Mouse (Mus musculus) layer of hippocampus, adult 9-10 months (tissue): ENCODE results near the gene Rftn1.

Experiments
- DNase-seq: peaks from one replicate; pipeline ENCODE4 v3.0.0; 2022; ENCODE audit warnings: low spot score

The Rftn1 gene

DNA sequence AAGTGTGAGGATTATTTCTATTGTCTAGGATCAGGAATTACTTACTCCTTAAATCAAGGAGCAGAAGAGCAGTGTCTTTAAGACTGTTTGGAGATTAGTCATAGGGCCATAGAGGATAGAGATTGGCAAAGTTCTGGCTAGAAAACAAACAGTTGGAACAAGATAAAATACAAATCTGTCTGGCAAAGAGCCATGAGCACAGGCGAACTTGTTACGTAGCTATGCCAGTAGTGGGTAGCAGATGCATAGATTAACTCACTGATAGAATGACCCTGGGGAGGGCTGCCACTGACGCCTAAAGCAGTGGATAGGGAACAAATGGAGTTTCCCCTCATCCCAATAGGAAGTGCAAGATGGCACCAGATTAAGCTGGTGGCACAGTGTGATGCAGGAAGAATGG, 97.1 kb downstream of the Rftn1 start:
- DNase-seq = no peak

DNA sequence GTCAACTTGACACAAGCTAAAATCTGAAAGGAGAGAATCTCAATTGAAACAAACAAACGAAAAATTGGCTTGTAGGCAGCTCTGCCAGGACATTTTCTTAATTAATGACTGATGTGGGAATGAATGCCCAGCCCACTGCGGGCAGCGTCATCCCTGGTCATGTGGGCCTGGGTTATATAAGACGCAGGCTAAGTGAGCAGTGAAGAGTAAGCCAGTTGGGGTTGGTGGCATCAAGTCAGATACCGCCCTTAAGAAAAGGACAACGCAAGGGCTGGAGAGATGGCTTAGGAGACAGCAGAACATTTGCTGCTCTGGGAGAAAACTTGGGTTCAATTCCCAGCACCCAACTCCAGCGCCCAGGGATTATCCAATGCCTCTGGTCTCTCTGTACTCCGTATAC, 97.6 kb downstream of the Rftn1 start:
- no peak for DNase-seq

DNA sequence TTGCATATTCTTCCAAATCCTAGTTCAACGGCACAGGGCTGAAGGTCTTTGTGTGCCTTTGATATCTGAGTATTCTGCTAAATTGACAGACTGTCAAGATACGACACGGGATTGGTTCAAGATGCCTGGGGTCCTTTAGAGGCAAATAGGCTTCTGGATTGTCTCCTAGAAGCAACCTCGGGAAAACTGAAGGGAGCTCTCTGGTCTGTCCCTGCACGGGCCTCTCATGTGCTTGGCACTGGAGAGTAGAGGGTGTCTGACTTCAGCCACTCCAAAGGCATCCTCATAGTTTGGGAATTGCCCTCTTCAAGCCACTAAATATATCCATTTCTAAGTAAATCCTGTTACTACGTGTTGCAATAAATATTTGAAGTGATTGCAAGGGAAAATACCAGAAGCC, 98.6 kb downstream of the Rftn1 start:
- DNase-seq = no peak

DNA sequence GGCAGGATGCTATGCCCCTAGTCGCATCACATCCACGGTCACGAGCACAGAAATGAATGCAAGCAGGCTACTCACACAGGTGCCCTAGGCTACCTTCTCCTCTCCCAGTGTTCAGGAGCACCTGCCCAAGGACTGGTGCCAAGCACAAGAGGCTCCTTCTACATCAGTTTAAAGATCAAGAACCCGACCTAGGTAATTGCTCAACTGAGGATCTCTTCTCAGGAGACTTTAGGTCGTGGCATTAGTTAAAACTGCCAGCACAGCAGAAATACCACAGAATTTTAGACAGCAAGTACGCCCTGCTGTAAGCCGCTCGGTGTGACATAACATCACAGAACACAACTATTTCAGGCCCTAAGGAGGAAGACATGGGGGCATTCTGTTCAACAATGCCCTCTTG, 100.7 kb downstream of the Rftn1 start:
- no peak for DNase-seq

DNA sequence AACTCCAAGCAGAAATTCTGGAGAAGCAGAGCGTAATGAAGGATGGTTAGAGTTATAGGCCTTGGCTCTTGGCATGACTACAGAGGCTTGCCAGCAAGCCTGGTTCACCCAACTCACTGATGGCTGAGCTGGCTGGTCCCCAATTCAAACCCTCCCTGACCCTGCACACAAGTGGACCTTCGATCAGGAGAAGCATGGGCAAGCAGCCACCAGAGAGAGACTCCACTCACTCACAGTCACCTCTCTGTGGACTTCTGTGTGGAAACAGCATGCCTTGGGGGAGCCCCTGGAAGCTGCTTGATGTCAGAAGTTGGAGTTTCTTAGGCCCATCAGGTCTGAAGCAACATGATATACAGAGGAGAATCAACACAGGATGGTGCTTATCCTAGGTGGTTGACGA, 102.4 kb downstream of the Rftn1 start:
- no peak for DNase-seq

DNA sequence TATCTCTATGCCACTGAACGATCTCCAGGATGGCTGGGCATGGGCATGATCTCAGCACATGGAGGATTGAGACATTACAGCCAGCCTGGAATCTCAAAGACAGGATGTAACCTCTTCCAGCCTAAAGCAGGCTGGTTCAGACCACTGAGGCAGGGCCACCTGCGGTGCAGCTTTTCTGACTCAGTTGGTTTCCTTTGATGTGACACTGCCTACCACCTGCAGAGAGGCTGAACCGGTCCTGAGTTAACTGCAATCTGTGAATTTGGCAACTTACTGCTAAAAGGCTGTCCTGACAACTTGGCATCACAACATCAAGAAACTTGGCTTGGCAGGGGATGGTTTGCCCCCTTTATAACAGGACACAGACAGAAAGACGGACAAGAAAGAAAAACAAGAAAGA, 103.6 kb downstream of the Rftn1 start:
- no peak for DNase-seq

DNA sequence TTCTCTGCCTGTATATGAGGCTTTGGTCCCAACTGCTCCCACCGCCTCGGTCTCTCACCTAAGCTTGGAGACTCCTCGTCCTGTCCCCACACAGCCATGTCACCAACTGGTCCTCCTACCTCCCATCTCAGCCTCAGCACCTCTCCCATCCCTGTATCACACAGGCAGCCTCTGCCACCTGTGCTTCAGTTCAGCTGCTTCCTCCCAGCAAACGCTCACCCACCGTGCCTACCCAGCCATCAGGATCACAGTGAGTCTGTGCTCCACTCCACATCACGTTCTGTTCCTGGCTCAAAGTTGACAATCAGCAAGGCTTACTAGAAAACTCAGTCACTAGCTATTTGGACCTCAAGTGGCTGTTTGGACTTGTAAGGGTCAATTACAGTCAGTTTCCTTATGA, 105.8 kb downstream of the Rftn1 start:
- DNase-seq = no peak

DNA sequence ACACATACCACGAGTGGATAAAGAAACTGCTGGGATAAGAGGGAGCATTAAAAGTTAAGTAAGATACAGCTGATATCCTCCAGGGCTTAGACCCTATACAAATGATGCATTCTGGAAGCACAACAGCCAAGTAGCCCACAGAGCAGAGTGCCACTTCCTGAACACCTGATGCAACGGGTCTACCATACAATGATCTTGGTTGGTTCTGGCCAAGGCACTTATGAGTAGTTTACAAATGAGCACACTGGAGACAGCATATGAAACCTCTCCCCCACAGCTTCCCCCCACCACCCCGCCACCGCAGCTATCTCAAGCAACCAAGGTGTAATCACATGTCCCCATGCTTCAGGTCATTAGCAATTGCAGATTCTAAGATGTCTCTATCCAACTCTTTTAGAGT, 106.5 kb downstream of the Rftn1 start:
- no peak for DNase-seq

DNA sequence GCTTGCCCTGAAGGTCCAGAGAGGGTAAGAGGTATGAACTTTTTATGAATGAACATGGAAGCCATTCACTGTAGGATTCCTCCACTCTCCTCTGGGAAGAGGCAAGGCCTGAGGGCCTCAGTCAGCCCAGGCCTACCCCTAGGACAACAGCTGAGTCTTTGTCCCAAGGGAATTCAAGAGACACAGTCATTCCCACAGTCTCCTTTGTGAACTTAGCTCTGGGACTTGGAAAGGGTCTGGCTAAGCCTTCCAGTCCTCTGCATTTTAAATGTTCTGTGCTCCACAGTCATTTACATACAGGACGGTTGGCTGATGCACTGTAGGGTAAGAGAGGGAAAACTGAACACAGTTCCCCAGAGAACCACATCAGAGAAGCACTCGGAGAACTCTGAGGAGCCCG, 107.5 kb downstream of the Rftn1 start:
- DNase-seq = no peak

DNA sequence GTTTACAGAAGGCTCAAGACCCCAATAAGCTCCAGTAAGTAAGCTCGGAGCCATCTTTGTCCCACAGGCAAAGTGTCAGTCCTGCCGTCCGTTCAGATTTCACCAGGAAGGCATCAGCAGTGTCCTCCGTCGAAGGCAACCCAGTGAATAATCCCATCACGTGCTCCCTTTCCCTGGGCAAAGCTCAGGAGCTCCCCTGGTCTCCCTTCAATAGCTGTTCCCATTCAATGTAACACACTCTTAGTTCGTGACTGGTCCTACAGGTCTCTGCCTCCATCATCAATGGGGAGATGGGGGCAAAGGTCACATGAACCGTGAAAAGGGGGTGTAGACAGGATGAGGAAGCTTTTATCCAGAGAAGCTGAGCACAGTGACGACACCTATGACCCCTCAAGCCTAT, 108.8 kb downstream of the Rftn1 start:
- no peak for DNase-seq

DNA sequence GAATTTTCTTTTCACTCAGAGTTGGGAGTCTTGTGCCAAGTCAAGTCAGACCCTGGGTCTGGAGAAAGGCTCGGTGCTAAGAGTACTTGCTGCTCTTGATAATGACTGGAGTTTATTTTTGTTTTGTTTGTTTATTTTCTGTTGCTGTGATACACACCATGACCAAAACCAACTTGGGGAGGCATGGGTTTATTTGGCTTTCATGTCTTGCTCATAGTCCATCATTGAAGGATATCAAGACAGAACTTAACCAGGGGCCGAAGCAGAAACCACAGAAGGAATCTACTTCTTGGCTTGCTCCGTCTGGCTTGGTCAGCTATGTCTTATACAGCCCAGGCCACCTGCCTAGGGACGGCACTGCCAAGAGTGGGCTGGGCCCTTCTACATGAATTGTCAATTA, 109.5 kb downstream of the Rftn1 start:
- DNase-seq = no peak

DNA sequence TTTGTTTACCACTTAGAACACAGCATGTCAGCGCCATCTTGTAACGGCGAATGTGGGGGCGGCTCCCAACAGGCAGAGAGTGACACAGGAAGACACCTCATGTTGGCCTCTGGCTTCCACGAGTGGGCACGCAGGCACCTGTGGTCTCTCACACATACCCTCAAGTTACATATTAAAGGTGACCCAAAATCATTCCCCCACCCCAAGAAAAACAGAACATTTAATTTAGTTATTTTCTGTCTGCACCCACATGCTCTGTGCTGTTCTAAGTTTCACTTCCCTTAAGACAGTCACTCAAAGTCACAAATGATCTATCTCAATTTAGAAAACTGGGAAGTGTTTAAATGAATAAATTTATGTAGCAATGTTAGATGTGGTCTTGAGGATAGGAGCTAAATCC, 111.7 kb downstream of the Rftn1 start:
- DNase-seq = no peak

DNA sequence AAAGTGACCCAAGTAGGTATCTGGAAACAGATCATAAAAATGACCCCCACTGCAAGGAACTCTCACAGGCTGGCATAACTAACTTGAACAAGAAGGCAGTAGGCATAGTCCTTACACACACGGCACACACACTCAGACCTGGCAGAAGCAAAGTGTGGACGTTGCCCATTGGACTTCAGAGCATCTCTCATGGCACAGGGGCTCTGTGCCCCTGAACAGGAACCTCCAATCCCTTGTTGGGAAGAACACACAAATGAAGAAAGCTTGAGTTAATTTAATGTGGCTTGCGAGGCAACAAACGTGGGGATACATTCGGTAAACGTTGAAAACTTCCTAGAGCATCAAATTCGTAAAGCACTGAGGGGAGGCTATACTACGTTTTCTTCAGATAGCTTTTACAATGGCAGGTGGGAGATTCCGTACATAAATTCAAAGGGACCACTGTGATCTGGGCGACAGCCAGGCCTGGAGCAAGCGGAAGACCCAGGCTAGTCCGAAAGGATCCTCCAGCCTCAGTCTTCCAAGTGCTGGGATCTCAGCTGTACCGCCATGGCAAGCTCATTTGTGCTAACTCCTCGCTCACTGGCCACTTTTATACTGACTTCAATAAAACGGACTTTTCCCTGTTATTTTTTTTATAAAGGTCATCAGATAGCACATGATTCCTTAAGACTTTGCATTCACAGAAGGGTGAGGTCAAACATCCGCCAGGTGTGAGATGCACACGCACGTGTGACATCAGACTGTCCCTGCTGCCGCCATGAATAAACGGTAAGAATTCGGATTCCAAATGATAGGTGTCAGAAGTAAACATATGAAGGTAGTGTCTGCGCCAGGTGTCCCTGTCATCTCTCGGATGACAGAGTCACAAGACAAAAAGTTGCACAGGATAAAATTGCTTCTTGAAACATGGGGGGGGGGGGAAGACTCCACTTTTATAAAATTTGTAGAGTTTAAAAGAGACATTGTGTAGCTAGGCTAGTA, 117.2 kb downstream of the Rftn1 start:
- DNase-seq = no peak

DNA sequence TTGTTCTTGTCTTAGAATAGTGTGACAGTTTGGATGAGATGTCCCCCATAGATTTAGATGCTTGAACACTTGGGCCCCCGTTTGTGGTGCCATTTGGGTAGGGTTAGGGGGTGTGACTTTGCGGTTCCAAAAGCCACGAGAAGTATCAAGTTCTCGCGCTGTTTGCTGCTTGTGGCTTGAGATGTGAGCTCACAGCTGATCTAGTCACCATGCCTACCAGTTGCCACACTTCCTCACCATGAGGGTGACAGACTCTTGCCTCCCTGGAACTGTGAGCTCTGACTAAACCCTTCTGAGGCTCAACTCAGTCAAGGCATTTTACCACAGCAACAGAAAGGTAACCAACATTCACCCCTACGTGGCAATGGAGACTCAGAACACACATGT, 118.9 kb downstream of the Rftn1 start:
- no peak for DNase-seq

DNA sequence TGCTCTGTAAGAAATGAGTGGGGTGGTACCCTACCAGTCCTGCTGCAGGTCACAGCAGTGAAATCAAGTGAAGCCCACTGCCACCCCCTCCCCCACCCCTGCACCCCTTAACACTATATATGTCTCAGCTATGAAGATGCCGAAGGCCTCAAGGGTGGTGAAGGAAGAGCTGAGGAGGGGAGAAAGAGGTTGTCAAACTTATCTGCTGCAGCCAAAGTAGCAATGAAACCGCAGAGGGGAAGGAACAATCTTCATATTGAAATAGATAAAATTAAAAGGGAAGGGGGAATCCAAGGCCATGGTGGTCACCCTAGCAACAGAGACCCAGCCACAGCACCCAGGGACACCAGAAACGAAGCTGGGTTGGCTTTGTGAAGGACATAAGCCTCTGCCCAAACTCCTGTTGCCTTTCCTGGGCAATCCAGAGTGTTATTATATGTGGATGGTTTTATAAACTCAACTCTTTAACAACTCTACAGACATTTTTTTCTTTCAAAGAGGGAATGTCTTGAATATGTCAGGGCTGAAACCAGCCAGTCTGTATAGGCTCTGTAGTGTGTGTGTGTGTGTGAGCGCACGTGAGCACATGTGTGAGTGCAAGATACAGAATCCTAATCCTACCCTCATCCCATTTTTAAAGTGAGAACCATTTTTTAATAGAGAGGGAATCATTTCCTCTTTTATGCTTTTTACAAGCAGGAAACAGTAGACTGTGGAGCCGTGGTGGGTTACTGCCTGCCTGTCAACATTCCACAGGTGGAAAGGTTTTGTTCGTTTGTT, 119.5 kb downstream of the Rftn1 start:
- DNase-seq = no peak

DNA sequence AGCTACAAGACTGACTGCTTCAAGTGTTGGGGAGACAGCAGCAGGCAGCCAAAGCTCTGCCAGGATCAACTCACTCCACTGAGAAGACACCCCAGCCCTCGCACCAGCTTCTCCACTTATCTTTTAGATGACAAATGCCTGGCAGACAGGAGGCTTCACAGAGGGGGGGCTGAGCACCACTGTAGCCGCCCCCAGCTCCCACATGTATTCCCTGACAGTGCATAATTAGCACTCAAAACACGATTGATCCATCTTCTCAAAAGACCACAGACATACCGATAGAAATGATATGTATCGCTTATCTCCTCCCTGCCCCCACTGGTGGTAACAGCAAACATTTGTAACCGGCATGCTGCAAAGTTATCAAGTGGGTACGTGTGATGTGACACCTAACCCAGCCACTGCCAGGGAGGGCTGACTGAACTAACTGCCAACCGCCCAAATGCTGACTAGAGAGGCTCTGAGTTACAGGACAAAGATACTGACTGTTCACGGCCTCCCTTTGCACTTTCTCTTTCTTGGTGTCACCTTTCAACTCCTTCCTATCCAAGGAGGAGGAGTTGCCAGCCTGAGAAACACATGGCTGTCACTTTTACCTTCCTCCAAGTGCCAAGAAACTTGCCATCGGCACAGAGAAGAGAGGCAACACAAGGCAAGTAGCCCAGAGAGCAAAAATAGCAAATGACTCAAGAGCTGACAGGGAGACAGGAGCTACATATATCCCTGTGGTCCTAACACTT, 120.4 kb downstream of the Rftn1 start:
- no peak for DNase-seq

DNA sequence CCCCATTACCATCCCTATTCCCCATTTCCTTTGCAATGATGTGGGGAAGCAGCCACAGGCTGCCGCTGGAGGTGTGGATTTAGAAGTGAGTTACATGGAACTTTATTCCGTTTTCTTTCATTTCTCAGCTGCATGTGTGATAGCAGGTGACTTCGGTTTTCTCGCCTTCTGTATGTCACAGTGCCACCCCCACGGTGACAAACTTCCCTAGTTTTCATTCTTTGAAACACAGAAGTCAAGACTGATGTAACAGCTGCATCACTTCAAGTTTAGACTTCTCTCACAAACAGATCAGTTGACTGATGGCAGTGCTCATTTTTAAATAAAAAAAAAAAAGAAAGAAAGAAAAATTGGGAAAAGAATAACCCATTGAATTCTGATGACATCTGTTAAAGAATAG, 121.3 kb downstream of the Rftn1 start:
- no peak for DNase-seq

DNA sequence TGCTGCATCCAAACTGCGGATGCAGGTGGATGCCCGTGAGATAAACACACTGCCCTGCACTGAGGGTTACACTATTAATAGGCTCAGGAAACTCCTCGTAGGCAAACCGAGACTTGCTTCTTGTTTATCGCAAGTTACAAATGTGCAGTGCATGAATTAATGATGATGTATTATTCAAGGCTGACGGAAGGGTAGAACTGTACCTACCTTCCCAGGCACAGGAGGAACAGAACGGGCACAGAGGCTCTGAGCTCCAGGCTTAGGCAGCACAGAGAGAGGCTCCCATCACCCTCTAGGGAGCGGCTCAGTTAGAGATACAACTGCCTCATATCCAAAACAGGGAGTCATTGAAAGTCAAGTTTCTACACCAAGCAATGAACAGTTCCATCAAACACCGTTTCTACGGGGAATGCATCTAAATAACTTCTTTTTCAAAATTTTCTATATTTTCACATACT, 121.8 kb downstream of the Rftn1 start:
- no peak for DNase-seq

DNA sequence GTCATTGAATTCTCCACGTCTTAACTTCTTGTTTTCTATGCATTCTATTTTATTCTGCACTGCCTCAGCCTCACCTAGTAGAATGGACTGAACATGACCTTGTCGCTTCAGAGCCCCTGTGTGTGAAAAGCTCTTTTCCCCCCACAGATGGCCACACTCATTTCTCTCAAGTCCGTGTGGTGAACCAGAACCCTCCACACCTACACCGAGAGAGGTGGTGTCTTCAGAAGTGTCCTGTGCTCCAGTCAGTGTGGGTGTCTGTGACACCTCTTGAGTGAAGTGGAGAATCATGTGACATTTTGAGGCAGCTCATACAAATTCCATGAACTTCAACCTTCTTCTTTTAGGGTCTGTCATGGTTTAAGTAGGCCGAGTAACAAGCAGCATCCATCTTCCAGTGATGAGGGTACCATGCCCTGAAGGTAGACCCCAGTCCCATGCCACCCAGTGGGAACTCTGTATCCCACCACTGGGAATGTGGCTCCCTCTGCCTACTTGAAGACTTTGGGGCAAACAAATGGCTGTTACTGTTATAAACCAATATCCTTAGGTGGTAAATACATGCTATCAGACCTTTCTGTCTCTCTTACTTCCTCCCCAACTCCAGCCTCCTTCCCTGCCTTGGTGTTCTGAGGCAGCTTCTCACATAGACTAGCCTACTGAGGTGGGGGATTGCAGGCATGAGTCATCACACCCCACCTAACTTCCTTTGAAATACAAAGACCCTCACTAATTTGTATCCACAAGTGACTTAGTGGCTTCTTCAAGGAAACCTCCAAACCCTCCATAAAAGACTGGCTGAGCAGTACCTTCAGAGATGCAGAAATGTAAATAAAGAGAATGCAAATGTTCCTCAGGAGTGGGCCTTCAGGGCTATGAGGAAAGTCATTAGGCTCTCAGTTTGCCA, 122.4 kb downstream of the Rftn1 start:
- DNase-seq = no peak

DNA sequence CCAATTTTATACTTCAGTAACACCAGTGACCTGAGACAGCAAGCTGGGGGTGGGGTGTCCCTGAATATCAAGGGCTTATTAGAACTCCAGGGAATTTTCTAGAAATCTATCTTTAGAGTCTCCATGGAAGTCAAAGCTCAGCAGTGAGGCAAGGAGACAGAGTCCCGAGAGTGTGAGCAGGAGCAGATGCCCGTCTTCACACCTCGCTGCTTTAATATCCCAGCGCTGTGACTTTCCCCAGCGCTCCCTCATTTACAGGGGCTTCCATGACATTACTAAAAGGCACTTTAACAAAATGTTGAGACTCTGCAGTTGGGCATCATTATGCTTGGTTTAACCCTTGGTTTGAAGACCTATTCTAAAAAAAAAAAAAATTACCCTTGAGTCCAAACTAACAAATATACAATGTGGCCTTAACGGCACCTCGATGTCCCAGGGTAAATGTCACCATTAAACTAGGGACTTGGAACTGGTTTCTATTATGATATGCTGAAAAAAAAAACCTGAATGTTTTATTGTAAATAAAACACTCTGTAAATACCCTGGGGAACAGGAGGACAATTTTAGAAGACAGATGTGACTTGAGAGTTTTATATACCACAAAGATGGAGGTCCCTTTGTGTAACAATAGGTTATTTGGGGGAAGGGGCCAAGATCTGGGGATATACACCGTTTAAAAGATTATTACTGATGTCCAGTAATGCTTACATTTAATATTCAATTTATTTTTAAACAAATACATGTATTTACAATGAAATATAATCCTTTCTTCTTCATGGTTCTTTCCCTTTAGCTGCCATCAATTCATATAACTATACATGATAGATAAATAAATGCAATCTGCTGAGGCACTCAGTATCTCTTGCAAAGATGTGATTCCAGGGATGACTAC, 123.4 kb downstream of the Rftn1 start:
- no peak for DNase-seq
